Mouse (Mus musculus) intestine, embryonic 15.5 days (tissue): ENCODE measurements around the gene Map3k7cl. TPM values are rescaled to one million over a fixed set of nuclear protein-coding genes. Genes with fewer than 3 reads are reported as not detected.

Source experiments
- ATAC-seq: fragments of 200-750 bp; cut with Nextera tagmentation; 2 replicates; pipeline ENCODE4 v1.8.0; 2017; ENCODE audit warnings: moderate TSS enrichment, moderate library complexity
- H3K27ac ChIP-seq: fragments of 300-500 bp; sonication (generic); 2 replicates; pipeline ENCODE4 v1.5.1; 2015; ENCODE audit warnings: mild to moderate bottlenecking, inconsistent platforms
- H3K27me3 ChIP-seq: fragments of 300-500 bp; sonication (generic); replicated peaks from 2 replicates; pipeline ENCODE4 v1.6.1; 2015; ENCODE audit warnings: inconsistent platforms
- H3K36me3 ChIP-seq: fragments of 300-500 bp; sonication (generic); 2 replicates; pipeline ENCODE4 v1.6.1; 2015; ENCODE audit warnings: inconsistent platforms
- H3K4me1 ChIP-seq: fragments of 300-500 bp; sonication (generic); replicated peaks from 2 replicates; pipeline ENCODE4 v1.6.1; 2015; ENCODE audit warnings: inconsistent platforms
- H3K4me2 ChIP-seq: fragments of 300-500 bp; sonication (generic); replicated peaks from 2 replicates; pipeline ENCODE4 v1.6.1; 2015; ENCODE audit warnings: mild to moderate bottlenecking, inconsistent platforms
- H3K4me3 ChIP-seq: fragments of 300-500 bp; sonication (generic); replicated peaks from 2 replicates; pipeline ENCODE4 v1.5.1; 2015; ENCODE audit warnings: inconsistent platforms
- H3K9ac ChIP-seq: fragments of 300-500 bp; sonication (generic); 2 replicates; pipeline ENCODE4 v1.6.1; 2015; ENCODE audit warnings: inconsistent platforms
- H3K9me3 ChIP-seq: fragments of 300-500 bp; sonication (generic); 2 replicates; pipeline ENCODE4 v1.6.1; 2016; ENCODE audit warnings: inconsistent platforms
- WGBS: fragments of 180-500 bp; shearing (Covaris S2); methylation state at CpG from one replicate; pipeline ENCODE4 v1.1.7; 2015; 5-methylcytosine and 5-hydroxymethylcytosine counted together
- polyA plus RNA-seq: library from polyadenylated mRNA; unstranded; fragments of >200 nt; fragmentation: Nextera tagmentation; extraction: Ambion mirVana; gene quantifications from 2 replicates; pipeline ENCODE4 v1.2.1, GENCODE M21; 2015

Map3k7cl gene
- polyA plus RNA-seq, 1 experiment from 2014 or later, result 0.53 TPM

DNA sequence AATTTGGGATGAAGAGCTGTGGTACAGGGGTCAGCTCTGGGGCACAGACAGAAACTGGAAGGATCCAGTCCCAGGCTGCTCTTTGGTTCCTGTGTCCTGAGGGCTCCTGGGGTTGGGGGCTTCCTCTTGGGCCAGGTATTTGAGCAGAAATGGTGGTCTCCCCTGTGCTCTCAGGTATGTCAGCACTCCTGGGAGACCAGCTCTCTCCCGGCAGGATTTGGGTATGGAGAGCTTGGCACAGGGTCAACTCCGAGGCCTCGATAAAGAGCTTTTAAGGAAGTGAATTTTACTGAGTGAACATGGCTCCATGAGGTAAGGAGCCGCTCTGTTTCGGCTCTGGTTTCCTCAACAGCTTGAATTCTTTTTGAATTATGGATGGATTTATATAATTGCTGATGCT is 70.8 kb downstream of the Map3k7cl start:
- WGBS, result 89% methylated on average over 5 of the region's 5 CpGs
- Histone ChIP-seq H3K4me1 (no peaks in the 10 kb centered on the region), H3K27ac (no peak overlapping the region), H3K27me3 (no peaks in the 10 kb centered on the region), H3K36me3 (no peaks in the 10 kb centered on the region), H3K4me2 (no peak overlapping the region), H3K4me3 (no peak overlapping the region), H3K9ac (no peak overlapping the region), H3K9me3 (no peaks in the 10 kb centered on the region)
- ATAC-seq, result no peak

DNA sequence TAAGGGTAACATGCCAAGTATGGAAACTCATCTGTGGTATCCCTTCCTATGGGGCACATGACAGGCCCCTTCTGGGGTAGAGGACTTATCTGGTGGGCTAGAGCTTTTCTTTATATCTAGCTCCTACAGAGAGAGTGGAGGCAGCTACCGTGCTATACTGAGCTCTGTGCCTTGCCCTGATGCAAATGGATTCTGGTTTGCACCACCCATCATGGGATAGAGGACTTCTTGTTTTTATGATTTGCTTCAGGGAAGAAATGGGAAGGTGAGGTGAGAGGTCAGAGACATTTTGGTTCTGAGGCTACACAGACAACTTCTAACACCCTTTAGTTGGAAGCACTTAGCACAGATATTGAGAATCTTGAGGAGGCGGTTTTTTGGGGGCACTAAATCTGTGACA is 71.8 kb downstream of the Map3k7cl start:
- H3K4me1 ChIP-seq, result no peaks in the 10 kb centered on the region
- H3K27ac ChIP-seq, result no peak overlapping the region
- H3K4me2 ChIP-seq, result no peak overlapping the region
- 79% methylated on average over 2 of the region's 2 CpGs for WGBS
- no peaks in the 10 kb centered on the region for H3K9me3 ChIP-seq
- no peak overlapping the region for H3K4me3 ChIP-seq
- no peak for ATAC-seq
- H3K36me3 ChIP-seq, result no peaks in the 10 kb centered on the region
- no peak overlapping the region for H3K9ac ChIP-seq
- no peaks in the 10 kb centered on the region for H3K27me3 ChIP-seq

GRCm38 (mm10) chr16:87625341-87625740 is 72.2 kb downstream of the Map3k7cl start:
- H3K36me3 ChIP-seq, result no peaks in the 10 kb centered on the region
- no peak overlapping the region for H3K9ac ChIP-seq
- WGBS, result 68% methylated on average over 3 of the region's 3 CpGs
- ATAC-seq, result no peak
- H3K4me3 ChIP-seq, result no peak overlapping the region
- H3K9me3 ChIP-seq, result no peaks in the 10 kb centered on the region
- no peak overlapping the region for H3K4me2 ChIP-seq
- no peak overlapping the region for H3K27ac ChIP-seq
- H3K27me3 ChIP-seq, result no peaks in the 10 kb centered on the region
- no peaks in the 10 kb centered on the region for H3K4me1 ChIP-seq

GRCm38 (mm10) chr16:87625816-87626215 is 72.7 kb downstream of the Map3k7cl start:
- 95% methylated on average over 8 of the region's 8 CpGs for WGBS
- no peaks in the 10 kb centered on the region for H3K9me3 ChIP-seq
- H3K4me1 ChIP-seq, result no peaks in the 10 kb centered on the region
- H3K36me3 ChIP-seq, result no peaks in the 10 kb centered on the region
- no peaks in the 10 kb centered on the region for H3K27me3 ChIP-seq
- H3K4me3 ChIP-seq, result no peak overlapping the region
- no peak overlapping the region for H3K27ac ChIP-seq
- H3K4me2 ChIP-seq, result no peak overlapping the region
- no peak overlapping the region for H3K9ac ChIP-seq
- no peak for ATAC-seq

DNA sequence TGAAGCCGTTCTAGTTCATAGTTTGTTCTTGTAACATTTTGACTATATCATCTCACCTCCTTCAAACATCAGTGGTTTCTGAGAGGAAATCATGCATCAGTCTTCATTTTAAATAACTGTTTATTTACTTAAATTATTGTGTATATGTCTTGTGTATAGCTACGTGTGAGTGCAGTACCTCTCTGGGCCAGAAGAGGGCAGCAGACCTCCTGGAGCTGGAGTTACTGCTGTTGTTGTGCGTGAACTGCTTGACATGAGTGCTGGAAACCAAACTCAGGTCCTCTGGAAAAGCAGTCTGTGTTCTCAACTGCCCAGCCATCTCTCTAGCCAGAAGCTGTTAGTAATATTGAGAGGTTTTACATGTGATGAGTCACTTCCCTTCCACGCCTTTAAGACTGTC is 73.6 kb downstream of the Map3k7cl start:
- Histone ChIP-seq H3K9me3 (no peaks in the 10 kb centered on the region), H3K4me2 (no peak overlapping the region), H3K27me3 (no peaks in the 10 kb centered on the region), H3K27ac (no peak overlapping the region), H3K9ac (no peak overlapping the region), H3K4me1 (no peaks in the 10 kb centered on the region), H3K4me3 (no peak overlapping the region), H3K36me3 (no peaks in the 10 kb centered on the region)
- WGBS, result 95% methylated on average over 4 of the region's 4 CpGs
- no peak for ATAC-seq

- no peak overlapping the region for H3K4me2 ChIP-seq
- H3K36me3 ChIP-seq, result no peaks in the 10 kb centered on the region
- H3K4me3 ChIP-seq, result no peak overlapping the region
- H3K9me3 ChIP-seq, result no peaks in the 10 kb centered on the region
- no peak overlapping the region for H3K27ac ChIP-seq
- H3K27me3 ChIP-seq, result no peaks in the 10 kb centered on the region
- no peak overlapping the region for H3K9ac ChIP-seq
- no peaks in the 10 kb centered on the region for H3K4me1 ChIP-seq
- ATAC-seq, result no peak
Observed at GRCm38 (mm10) chr16:87634709-87635108, 81.6 kb downstream of the Map3k7cl start.

- Histone ChIP-seq H3K9me3 (no peaks in the 10 kb centered on the region), H3K27me3 (no peaks in the 10 kb centered on the region), H3K36me3 (no peaks in the 10 kb centered on the region), H3K4me2 (no peak overlapping the region), H3K4me3 (no peak overlapping the region), H3K27ac (no peak overlapping the region), H3K4me1 (no peaks in the 10 kb centered on the region), H3K9ac (no peak overlapping the region)
- WGBS, result 81% methylated on average over 6 of the region's 6 CpGs
- no peak for ATAC-seq
Observed at GRCm38 (mm10) chr16:87635213-87635755, 82.2 kb downstream of the Map3k7cl start.

DNA sequence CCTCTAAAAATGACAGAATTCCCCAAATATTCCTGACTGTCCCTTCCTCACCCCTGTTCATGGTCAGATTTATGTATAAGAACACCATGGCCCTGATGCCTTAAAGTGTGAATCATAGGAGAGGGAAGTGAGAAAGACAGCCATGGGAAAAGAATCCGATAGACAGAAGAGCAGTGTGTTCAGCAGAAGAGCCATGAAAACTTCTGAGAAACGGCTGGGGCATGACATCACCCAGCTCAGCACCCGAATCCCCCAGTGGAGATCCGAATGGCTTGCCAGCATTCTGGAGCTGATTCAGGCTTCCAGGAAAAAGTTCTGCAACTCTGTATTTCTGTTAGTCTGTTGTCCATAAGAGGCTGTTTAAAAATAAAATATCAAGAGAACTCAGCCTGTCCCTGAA is 82.7 kb downstream of the Map3k7cl start:
- H3K27ac ChIP-seq, result no peak overlapping the region
- H3K4me3 ChIP-seq, result no peak overlapping the region
- H3K27me3 ChIP-seq, result no peaks in the 10 kb centered on the region
- no peaks in the 10 kb centered on the region for H3K4me1 ChIP-seq
- no peaks in the 10 kb centered on the region for H3K36me3 ChIP-seq
- no peaks in the 10 kb centered on the region for H3K9me3 ChIP-seq
- no peak overlapping the region for H3K9ac ChIP-seq
- ATAC-seq, result peak; percentile 17; the same call in 1 of the 2 replicates
- no peak overlapping the region for H3K4me2 ChIP-seq
- 44% methylated on average over 4 of the region's 4 CpGs for WGBS

DNA sequence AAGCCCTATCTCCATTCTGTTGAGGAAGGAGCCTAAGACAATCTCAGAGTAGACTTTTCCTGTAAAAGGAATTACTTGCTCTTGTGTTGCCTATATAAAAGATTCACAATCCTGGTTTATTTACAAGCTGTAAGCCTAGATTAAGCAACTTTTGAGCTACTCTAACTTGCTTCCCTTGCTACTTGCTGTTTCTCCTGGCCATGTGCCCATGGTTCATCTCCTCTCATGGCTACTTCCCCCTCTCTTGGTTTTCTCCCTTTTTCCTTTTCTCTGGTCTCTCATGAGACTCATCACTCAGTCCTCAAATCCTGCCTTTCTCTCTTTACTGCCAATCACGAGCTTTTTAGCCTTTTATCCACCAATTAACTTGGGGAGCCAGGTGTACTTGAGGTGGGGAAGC is 85.0 kb downstream of the Map3k7cl start:
- no peak for ATAC-seq
- no peak overlapping the region for H3K4me2 ChIP-seq
- no peaks in the 10 kb centered on the region for H3K36me3 ChIP-seq
- H3K27me3 ChIP-seq, result no peaks in the 10 kb centered on the region
- no peak overlapping the region for H3K9ac ChIP-seq
- no peak overlapping the region for H3K27ac ChIP-seq
- no peaks in the 10 kb centered on the region for H3K9me3 ChIP-seq
- no peak overlapping the region for H3K4me3 ChIP-seq
- H3K4me1 ChIP-seq, result no peaks in the 10 kb centered on the region
- 42% methylated on average over 1 of the region's 1 CpGs for WGBS

DNA sequence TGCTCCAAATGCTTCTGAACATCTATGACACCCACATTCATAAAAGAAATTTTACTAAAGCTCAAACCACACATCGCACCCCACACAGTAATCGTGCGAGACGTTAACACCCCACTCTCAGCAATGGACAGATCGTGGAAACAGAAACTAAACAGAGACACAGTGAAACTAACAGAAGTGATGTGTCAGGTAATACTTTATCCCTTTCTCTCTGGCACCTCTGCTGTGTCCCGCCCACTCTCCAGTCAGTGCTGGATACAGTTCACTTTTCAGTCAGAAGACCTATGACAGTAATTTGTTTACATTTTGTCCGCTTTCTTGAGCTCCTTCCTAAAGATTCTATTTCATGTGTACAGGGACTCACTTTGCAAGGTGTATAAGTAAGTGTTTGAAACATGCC is 89.1 kb downstream of the Map3k7cl start:
- H3K27ac ChIP-seq, result no peak overlapping the region
- H3K4me1 ChIP-seq, result peaks cover 8% of the 10 kb centered on the region
- H3K4me3 ChIP-seq, result no peak overlapping the region
- no peak for ATAC-seq
- WGBS, result 87% methylated on average over 7 of the region's 7 CpGs
- no peaks in the 10 kb centered on the region for H3K27me3 ChIP-seq
- no peak overlapping the region for H3K9ac ChIP-seq
- H3K4me2 ChIP-seq, result no peak overlapping the region
- H3K9me3 ChIP-seq, result no peaks in the 10 kb centered on the region
- H3K36me3 ChIP-seq, result no peaks in the 10 kb centered on the region

- Histone ChIP-seq H3K27ac (no peak overlapping the region), H3K4me1 (peaks cover 8% of the 10 kb centered on the region), H3K4me3 (no peak overlapping the region), H3K36me3 (no peaks in the 10 kb centered on the region), H3K4me2 (no peak overlapping the region), H3K9ac (no peak overlapping the region), H3K9me3 (no peaks in the 10 kb centered on the region), H3K27me3 (no peaks in the 10 kb centered on the region)
- peak; percentile 68 for ATAC-seq
- 50% methylated on average over 14 of the region's 14 CpGs for WGBS
Observed at GRCm38 (mm10) chr16:87644111-87644770, 91.1 kb downstream of the Map3k7cl start.
